In the genomic region with DNA sequence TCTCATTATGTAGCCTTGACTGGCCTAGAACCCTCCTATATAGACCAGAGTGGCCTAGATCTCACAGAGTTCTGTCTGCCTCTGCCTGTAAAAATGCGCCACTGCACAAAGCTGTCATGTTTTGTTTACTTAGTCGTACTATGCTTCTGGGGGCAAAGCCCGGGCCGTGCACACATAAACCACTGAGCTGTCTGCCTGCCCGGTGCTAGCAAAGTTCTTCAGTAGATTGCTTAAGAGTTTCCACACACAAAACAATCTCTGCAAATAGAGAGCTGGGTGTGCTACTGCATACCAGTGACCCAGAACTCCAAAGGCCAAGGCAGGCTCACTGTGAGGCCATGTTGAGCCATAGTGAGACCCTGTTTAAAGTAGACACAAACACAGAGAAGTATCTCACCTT, we compare ENCODE assay signal across 14 mouse cellular contexts. TPM values are rescaled to one million over a fixed set of nuclear protein-coding genes. Genes with fewer than 3 reads are reported as not detected.
DNase-seq lines count a peak whose midpoint lies in the region; ATAC-seq lines count a peak whose summit lies in the region.
"Had no signal": no experiment of that assay in that cellular context is flagged by ENCODE, and none has a peak within 500 bp of the region (broad histone marks: within the 10 kb centered on the region; RNA-seq: fewer than 3 reads in every experiment).

No protein-coding gene starts in this region.

- H3K9me3 ChIP-seq in midbrain, embryonic 11.5 days (ENCODE audit: control insufficient read depth, low read length) = no peaks in the 10 kb centered on the region
- H3K9me3 ChIP-seq in midbrain, embryonic 10.5 days (replicated peaks) = no peaks in the 10 kb centered on the region
- H3K9me3 ChIP-seq in liver, embryonic 15.5 days (replicated peaks) = no peaks in the 10 kb centered on the region
- H3K9me3 ChIP-seq: heart, embryonic 13.5 days; limb, embryonic 10.5 days; megakaryocyte, embryonic 14.5 days had no signal

- H3K4me2 ChIP-seq in midbrain, embryonic 11.5 days = no peak overlapping the region
- H3K4me2 ChIP-seq in liver, embryonic 15.5 days = no peak overlapping the region
- H3K4me2 ChIP-seq: heart, embryonic 13.5 days had no signal

- 82% methylated on average over 5 of the region's 5 CpGs for WGBS in midbrain, embryonic 11.5 days
- WGBS in midbrain, embryonic 10.5 days = 82% methylated on average over 5 of the region's 5 CpGs
- 72% methylated on average over 5 of the region's 5 CpGs for WGBS in liver, embryonic 15.5 days (ENCODE audit: insufficient replicate concordance)

- peak; percentile 26 to 32 for DNase-seq in adrenal gland, postnatal 36 days
- DNase-seq in adrenal gland, adult 2 months = no peak
- DNase-seq in midbrain, embryonic 11.5 days (ENCODE audit: low spot score, missing footprints) = peak; percentile 28
- DNase-seq in midbrain, embryonic 10.5 days (ENCODE audit: low spot score) = no peak
- peak; percentile 83 for DNase-seq in yolk sac, embryonic 10.5 days (ENCODE audit: low spot score)
- DNase-seq in frontal cortex, postnatal 10 days (ENCODE audit: low spot score in 2 of 2) = no peak
- no peak for DNase-seq in ovary, postnatal 36 days (ENCODE audit: low spot score)
- DNase-seq: cerebellum, adult 11-12 months; embryo, embryonic 11 days had no signal

- ATAC-seq in midbrain, embryonic 11.5 days (ENCODE audit: low FRiP score) = no peak
- peak; percentile 80 for ATAC-seq in liver, embryonic 15.5 days (ENCODE audit: insufficient read depth)
- ATAC-seq: hindbrain, embryonic 16.5 days had no signal

- H3K27me3 ChIP-seq in midbrain, embryonic 11.5 days (ENCODE audit: control insufficient read depth, insufficient read depth, low read length) = no peaks in the 10 kb centered on the region
- no peaks in the 10 kb centered on the region for H3K27me3 ChIP-seq in midbrain, embryonic 10.5 days (ENCODE audit: low read depth, poor library complexity, severe bottlenecking)
- no peaks in the 10 kb centered on the region for H3K27me3 ChIP-seq in liver, embryonic 15.5 days
- H3K27me3 ChIP-seq: heart, embryonic 13.5 days; megakaryocyte, embryonic 14.5 days had no signal

- no peak overlapping the region for H3K27ac ChIP-seq in midbrain, embryonic 11.5 days (ENCODE audit: low read depth, low read length)
- no peak overlapping the region for H3K27ac ChIP-seq in midbrain, embryonic 10.5 days (replicated peaks)
- H3K27ac ChIP-seq in liver, embryonic 15.5 days (replicated peaks) = peak overlapping the region; percentile 72
- H3K27ac ChIP-seq: heart, embryonic 13.5 days; limb, embryonic 10.5 days had no signal

- no peaks in the 10 kb centered on the region for H3K36me3 ChIP-seq in midbrain, embryonic 11.5 days (ENCODE audit: control insufficient read depth, insufficient read depth, low read length)
- peaks cover 16% of the 10 kb centered on the region for H3K36me3 ChIP-seq in midbrain, embryonic 10.5 days
- no peaks in the 10 kb centered on the region for H3K36me3 ChIP-seq in liver, embryonic 15.5 days (replicated peaks)

- no peaks in the 10 kb centered on the region for H3K4me1 ChIP-seq in midbrain, embryonic 11.5 days (ENCODE audit: control insufficient read depth, insufficient read depth, low read length)
- H3K4me1 ChIP-seq in midbrain, embryonic 10.5 days = peaks cover 37% of the 10 kb centered on the region
- peaks cover 52% of the 10 kb centered on the region for H3K4me1 ChIP-seq in liver, embryonic 15.5 days (replicated peaks)
- H3K4me1 ChIP-seq: limb, embryonic 10.5 days had no signal

- H3K4me3 ChIP-seq in midbrain, embryonic 11.5 days (ENCODE audit: low read depth, low read length) = no peak overlapping the region
- H3K4me3 ChIP-seq in midbrain, embryonic 10.5 days = no peak overlapping the region
- H3K4me3 ChIP-seq in liver, embryonic 15.5 days (replicated peaks) = no peak overlapping the region
- H3K4me3 ChIP-seq: heart, embryonic 13.5 days; limb, embryonic 10.5 days; megakaryocyte, embryonic 14.5 days had no signal

- H3K9ac ChIP-seq in midbrain, embryonic 11.5 days (ENCODE audit: low read length) = no peak overlapping the region
- no peak overlapping the region for H3K9ac ChIP-seq in liver, embryonic 15.5 days
- H3K9ac ChIP-seq: heart, embryonic 13.5 days had no signal

RNA-seq across cellular contexts. Expression of gene Rapgef1, which starts 58.3 kb away (rescaled TPM):
- 10 to 100 TPM; 45.4 to 49.9 TPM for total RNA-seq in adrenal gland, postnatal 36 days (2021)
- total RNA-seq in adrenal gland, adult 2 months (2021) = 10 to 100 TPM; 46.2 to 48.2 TPM
- polyA plus RNA-seq in adrenal gland, adult 2 months (2012; rRNA removed) = 44.1 and 50.9 TPM in 2 replicates
- 12.4 and 15.6 TPM in 2 replicates for polyA plus RNA-seq in midbrain, embryonic 11.5 days (2014; fragmentation: Nextera tagmentation; extraction: Ambion mirVana)
- polyA plus RNA-seq in midbrain, embryonic 10.5 days (2016; fragmentation: Nextera tagmentation; extraction: Ambion mirVana) = 14.4 and 15.4 TPM in 2 replicates
- 5.5 and 7.3 TPM in 2 replicates for polyA plus RNA-seq in liver, embryonic 15.5 days (2015; fragmentation: Nextera tagmentation; extraction: Ambion mirVana)

Comparison
In these comparisons a context has a peak if more than half of its experiments do, and no peak if none do; other contexts are left out.
1. DNase-seq: peak in adrenal gland, postnatal 36 days (2 of 2), midbrain, embryonic 11.5 days (single experiment) and yolk sac, embryonic 10.5 days (single experiment); none in adrenal gland, adult 2 months (single experiment), midbrain, embryonic 10.5 days (single experiment), frontal cortex, postnatal 10 days (0 of 2) and ovary, postnatal 36 days (single experiment).